Mouse (Mus musculus) forebrain, embryonic 11.5 days (tissue): ENCODE measurements at regions not wholly inside any gene's neighbourhood (a gene's known extent, or its start where the extent isn't known, plus 50 kb on each side); places are given as distances from the start of the nearest gene placed in this dataset.

Source experiments
- ATAC-seq: fragments of 200-750 bp; cut with Nextera tagmentation; replicated peaks from 2 replicates; pipeline ENCODE4 v1.8.0; 2017; ENCODE audit warnings: moderate TSS enrichment; ENCODE audit not compliant: low FRiP score
- DNase-seq: peaks from one replicate; pipeline ENCODE4 v3.0.0-alpha.2; 2017; ENCODE audit warnings: low spot score
- H3K27ac ChIP-seq: fragments of 300-500 bp; sonication (generic); 2 replicates; pipeline ENCODE4 v1.5.1; 2014; ENCODE audit warnings: low read depth, low read length
- H3K27me3 ChIP-seq: fragments of 300-500 bp; sonication (generic); 2 replicates; pipeline ENCODE4 v1.6.1; 2014; ENCODE audit warnings: mild to moderate bottlenecking, low read length, mixed read lengths; ENCODE audit not compliant: control insufficient read depth, insufficient read depth
- H3K36me3 ChIP-seq: fragments of 300-500 bp; sonication (generic); 2 replicates; pipeline ENCODE4 v1.6.1; 2014; ENCODE audit warnings: mild to moderate bottlenecking, low read length, moderate library complexity, mixed read lengths; ENCODE audit not compliant: control insufficient read depth, insufficient read depth
- H3K4me1 ChIP-seq: fragments of 300-500 bp; sonication (generic); replicated peaks from 2 replicates; pipeline ENCODE4 v1.6.1; 2014; ENCODE audit warnings: low read length, mixed read lengths; ENCODE audit not compliant: control insufficient read depth, insufficient read depth
- H3K4me2 ChIP-seq: fragments of 300-500 bp; sonication (generic); 2 replicates; pipeline ENCODE4 v1.6.1; 2014; ENCODE audit warnings: low read depth, mild to moderate bottlenecking, low read length, moderate library complexity, mixed read lengths; ENCODE audit not compliant: severe bottlenecking
- H3K4me3 ChIP-seq: fragments of 300-500 bp; sonication (generic); 2 replicates; pipeline ENCODE4 v1.5.1; 2014; ENCODE audit warnings: low read depth, low read length
- H3K9ac ChIP-seq: fragments of 300-500 bp; sonication (generic); 2 replicates; pipeline ENCODE4 v1.6.1; 2014; ENCODE audit warnings: low read length
- H3K9me3 ChIP-seq: fragments of 300-500 bp; sonication (generic); 2 replicates; pipeline ENCODE4 v1.6.1; 2016; ENCODE audit warnings: low read length, mixed read lengths; ENCODE audit not compliant: control insufficient read depth
- WGBS: fragments of 180-500 bp; shearing (Covaris S2); extraction: QIAGEN DNeasy Blood & Tissue Kit; methylation state at CpG from one replicate; pipeline ENCODE4 v1.1.7; 2014; 5-methylcytosine and 5-hydroxymethylcytosine counted together

GRCm38 (mm10) chr8:76038526-76038925, 590.0 kb downstream of the Iqcm start:
- no peak for ATAC-seq
- Histone ChIP-seq H3K4me1 (no peaks in the 10 kb centered on the region), H3K36me3 (no peaks in the 10 kb centered on the region), H3K4me3 (no peak overlapping the region), H3K9ac (no peak overlapping the region), H3K4me2 (no peak overlapping the region), H3K27ac (no peak overlapping the region), H3K9me3 (no peaks in the 10 kb centered on the region), H3K27me3 (no peaks in the 10 kb centered on the region)
- DNase-seq: no peak
- 87% methylated on average over 1 of the region's 1 CpGs for WGBS

DNA sequence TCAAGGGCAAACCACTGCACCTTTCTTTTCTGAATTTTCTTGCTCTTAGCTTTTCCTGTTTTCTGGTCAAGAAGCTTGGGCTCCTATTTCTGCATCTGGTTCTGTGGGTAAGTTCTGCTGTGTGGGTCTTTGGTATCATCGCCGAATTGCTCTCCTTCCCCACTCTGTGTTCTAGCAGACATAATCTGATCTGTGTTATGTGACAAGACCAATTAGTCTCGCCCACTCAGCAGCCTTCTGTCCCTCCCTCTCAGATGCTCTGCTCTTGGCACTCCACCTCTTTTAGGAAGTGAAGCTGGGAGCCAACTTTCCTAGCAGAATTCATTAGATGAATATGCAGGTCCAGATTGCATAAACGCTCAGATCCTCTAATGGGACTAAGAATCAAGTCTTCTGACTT, 603.5 kb downstream of the Iqcm start:
- H3K36me3 ChIP-seq: no peaks in the 10 kb centered on the region
- 85% methylated on average over 4 of the region's 4 CpGs for whole genome bisulfite sequencing
- H3K9ac ChIP-seq: no peak overlapping the region
- no peak overlapping the region for H3K4me3 ChIP-seq
- no peaks in the 10 kb centered on the region for H3K4me1 ChIP-seq
- ATAC-seq: no peak
- H3K27ac ChIP-seq: no peak overlapping the region
- no peak for DNase-seq
- H3K27me3 ChIP-seq: no peaks in the 10 kb centered on the region
- H3K9me3 ChIP-seq: no peaks in the 10 kb centered on the region
- no peak overlapping the region for H3K4me2 ChIP-seq

DNA sequence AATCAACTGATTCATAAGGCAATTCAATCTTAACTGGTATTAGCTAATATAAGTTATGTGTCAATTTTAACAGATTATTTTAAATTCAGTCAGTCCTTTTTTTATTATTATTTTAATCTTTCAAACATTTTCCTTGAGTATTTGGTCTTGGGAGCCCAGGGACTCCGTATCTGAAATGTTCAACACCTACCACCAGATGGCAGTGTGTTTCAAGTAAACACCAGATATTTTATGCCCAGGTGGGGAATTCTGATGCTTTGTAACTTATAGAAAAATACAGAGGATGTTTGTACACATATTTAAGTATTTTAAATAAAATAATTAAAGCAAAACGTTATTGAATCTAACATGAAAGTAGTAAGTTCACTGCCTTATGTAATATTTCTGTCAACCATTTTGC, 619.2 kb downstream of the Iqcm start:
- WGBS: 10% methylated on average over 2 of the region's 2 CpGs
- ATAC-seq (no peak), DNase-seq (no peak)
- Histone ChIP-seq H3K4me3 (no peak overlapping the region), H3K36me3 (no peaks in the 10 kb centered on the region), H3K27me3 (peaks cover 4% of the 10 kb centered on the region; the same call in 1 of the 2 replicates), H3K4me1 (no peaks in the 10 kb centered on the region), H3K4me2 (no peak overlapping the region), H3K27ac (no peak overlapping the region), H3K9me3 (no peaks in the 10 kb centered on the region), H3K9ac (no peak overlapping the region)

DNA sequence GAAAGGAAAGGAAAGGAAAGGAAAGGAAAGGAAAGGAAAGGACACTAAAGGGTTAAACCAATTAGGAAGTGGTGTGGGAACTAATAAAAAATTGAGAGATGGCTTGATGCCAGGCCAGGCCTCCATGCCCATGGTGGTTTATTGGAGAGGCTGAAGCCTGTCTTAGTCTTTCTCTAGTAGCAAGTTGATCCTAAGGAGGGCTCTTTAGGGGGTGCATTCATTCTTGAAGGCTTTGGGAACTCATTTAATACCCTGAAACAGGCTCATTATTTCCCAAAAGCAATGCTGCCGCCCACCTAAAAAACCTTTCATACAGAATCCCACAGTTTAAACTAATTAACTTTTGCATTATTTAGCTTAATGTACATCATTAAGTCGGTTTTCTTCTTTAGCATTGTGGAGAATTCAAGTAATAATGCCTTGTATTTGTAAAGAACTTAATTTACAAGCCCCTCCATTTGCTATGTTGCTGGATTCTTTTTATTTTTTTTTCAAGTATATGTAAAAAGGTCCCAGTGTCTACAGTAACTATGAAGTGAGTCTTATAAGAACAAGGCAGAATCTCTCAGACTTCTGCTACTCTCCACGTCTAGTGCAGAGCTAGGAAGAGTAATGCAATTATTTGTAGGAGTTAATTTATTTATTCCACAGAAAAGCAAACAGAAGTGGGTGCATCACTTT, 624.3 kb downstream of the Iqcm start:
- ATAC-seq: peak; percentile 94
- H3K36me3 ChIP-seq: no peaks in the 10 kb centered on the region
- H3K27ac ChIP-seq: no peak overlapping the region
- H3K27me3 ChIP-seq: peaks cover 16% of the 10 kb centered on the region
- WGBS: 12% methylated on average over 3 of the region's 3 CpGs
- H3K9me3 ChIP-seq: no peaks in the 10 kb centered on the region
- DNase-seq: peak; percentile 65
- H3K4me1 ChIP-seq: no peaks in the 10 kb centered on the region
- H3K9ac ChIP-seq: no peak overlapping the region
- no peak overlapping the region for H3K4me3 ChIP-seq
- H3K4me2 ChIP-seq: no peak overlapping the region

DNA sequence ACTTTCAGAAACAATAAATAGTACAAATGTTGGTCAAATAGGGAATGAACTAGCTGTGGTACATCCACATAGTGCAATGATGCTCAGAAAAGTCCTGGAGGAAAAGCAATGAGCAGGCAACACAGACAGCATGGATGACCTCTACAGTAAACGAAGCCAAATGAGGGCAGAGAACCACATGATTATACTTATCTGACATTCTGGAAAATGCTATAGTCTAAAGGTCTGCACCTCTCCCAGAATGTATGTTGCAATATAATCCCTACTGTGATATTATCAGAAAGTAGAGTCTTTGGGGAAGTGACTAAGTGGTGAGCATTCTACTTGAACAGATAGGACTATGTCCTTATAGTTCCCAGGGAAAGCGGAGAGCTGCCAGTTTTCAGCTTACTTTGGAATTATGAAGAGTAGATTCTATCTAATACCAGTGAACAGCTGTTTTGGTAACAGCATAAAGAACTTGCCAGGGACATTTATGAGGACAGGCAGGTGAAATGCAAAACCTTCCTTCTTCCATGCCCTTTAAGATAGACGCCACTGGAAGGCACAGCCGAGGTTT, 672.2 kb downstream of the Iqcm start:
- Histone ChIP-seq H3K27ac (no peak overlapping the region), H3K9me3 (no peaks in the 10 kb centered on the region), H3K36me3 (no peaks in the 10 kb centered on the region), H3K4me3 (no peak overlapping the region), H3K4me1 (no peaks in the 10 kb centered on the region), H3K27me3 (no peaks in the 10 kb centered on the region), H3K9ac (no peak overlapping the region), H3K4me2 (no peak overlapping the region)
- ATAC-seq (no peak), DNase-seq (no peak)
- WGBS: 85% methylated on average over 4 of the region's 4 CpGs

DNA sequence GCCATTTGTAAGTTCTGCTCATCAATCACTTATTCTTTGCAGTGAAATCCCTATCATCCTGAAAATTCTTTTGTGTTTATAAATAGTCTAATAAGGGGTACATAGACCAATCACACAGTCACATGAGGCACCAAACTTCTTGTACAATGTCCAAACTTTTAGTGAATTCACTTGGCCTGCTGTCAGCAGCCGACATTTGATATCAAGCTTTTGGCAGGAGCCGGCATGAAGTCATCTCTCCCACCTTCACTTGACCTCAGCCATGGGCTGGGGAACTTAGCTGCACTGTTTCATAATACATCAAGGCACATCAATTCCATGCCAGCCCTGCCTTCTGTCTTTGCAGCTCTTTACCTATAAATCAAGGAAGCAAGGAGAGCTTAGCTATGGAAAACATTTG, 679.0 kb downstream of the Iqcm start:
- H3K36me3 ChIP-seq: no peaks in the 10 kb centered on the region
- H3K27ac ChIP-seq: no peak overlapping the region
- ATAC-seq (no peak), DNase-seq (no peak)
- no peak overlapping the region for H3K4me3 ChIP-seq
- H3K9me3 ChIP-seq: no peaks in the 10 kb centered on the region
- no peak overlapping the region for H3K9ac ChIP-seq
- no peaks in the 10 kb centered on the region for H3K27me3 ChIP-seq
- 84% methylated on average over 2 of the region's 2 CpGs for WGBS
- no peaks in the 10 kb centered on the region for H3K4me1 ChIP-seq
- no peak overlapping the region for H3K4me2 ChIP-seq

DNA sequence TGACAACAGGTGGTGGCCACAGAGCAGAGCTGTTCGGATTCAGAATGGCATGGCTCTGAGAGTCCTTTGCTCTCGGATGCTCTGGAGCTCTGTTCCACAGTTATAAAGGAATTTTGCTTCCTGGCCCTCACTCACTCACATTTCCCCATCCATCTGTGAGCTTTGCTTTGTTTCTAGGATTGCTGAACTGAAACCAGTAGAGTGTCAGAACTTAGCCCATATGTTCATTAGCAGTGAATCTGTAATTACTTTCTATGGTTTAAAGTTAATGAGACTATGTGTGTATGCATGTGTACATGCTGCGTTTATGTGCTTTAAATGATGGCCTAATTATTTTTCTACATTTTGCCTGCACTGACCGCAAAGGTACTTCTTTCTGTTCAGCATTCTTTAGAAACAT, 688.7 kb downstream of the Iqcm start:
- WGBS: 69% methylated on average over 4 of the region's 4 CpGs
- no peak for ATAC-seq
- no peaks in the 10 kb centered on the region for H3K27me3 ChIP-seq
- H3K4me2 ChIP-seq: no peak overlapping the region
- H3K4me1 ChIP-seq: no peaks in the 10 kb centered on the region; the same call in 1 of the 2 replicates
- H3K4me3 ChIP-seq: no peak overlapping the region
- H3K36me3 ChIP-seq: no peaks in the 10 kb centered on the region
- H3K9me3 ChIP-seq: no peaks in the 10 kb centered on the region
- no peak overlapping the region for H3K27ac ChIP-seq
- no peak overlapping the region for H3K9ac ChIP-seq
- no peak for DNase-seq

GRCm38 (mm10) chr8:76148681-76149080, 700.2 kb downstream of the Iqcm start:
- WGBS: 68% methylated on average over 4 of the region's 4 CpGs

GRCm38 (mm10) chr8:76182520-76182919, 716.7 kb upstream of the Nr3c2 start:
- Histone ChIP-seq H3K4me1 (no peaks in the 10 kb centered on the region), H3K9me3 (no peaks in the 10 kb centered on the region), H3K27ac (no peak overlapping the region), H3K9ac (no peak overlapping the region), H3K27me3 (no peaks in the 10 kb centered on the region), H3K4me2 (no peak overlapping the region), H3K4me3 (no peak overlapping the region), H3K36me3 (no peaks in the 10 kb centered on the region)
- ATAC-seq (no peak), DNase-seq (no peak)
- 86% methylated on average over 3 of the region's 3 CpGs for WGBS

More at GRCm38 (mm10) chr8:76148681-76149080, 700.2 kb downstream of the Iqcm start:
- ATAC-seq: no peak
- H3K4me3 ChIP-seq: no peak overlapping the region
- no peak overlapping the region for H3K4me2 ChIP-seq
- no peaks in the 10 kb centered on the region for H3K27me3 ChIP-seq
- no peak for DNase-seq
- H3K9me3 ChIP-seq: no peaks in the 10 kb centered on the region
- no peaks in the 10 kb centered on the region for H3K36me3 ChIP-seq
- no peak overlapping the region for H3K27ac ChIP-seq
- H3K4me1 ChIP-seq: no peaks in the 10 kb centered on the region
- no peak overlapping the region for H3K9ac ChIP-seq
